Mouse (Mus musculus): Measurements from ENCODE around the gene Olfr1383.
"Not testable (repeated sequence)": the region's sequence is repeated elsewhere in the genome, so short reads cannot be mapped to it uniquely, and the experiment has no call there.

Olfr1383 gene

DNA sequence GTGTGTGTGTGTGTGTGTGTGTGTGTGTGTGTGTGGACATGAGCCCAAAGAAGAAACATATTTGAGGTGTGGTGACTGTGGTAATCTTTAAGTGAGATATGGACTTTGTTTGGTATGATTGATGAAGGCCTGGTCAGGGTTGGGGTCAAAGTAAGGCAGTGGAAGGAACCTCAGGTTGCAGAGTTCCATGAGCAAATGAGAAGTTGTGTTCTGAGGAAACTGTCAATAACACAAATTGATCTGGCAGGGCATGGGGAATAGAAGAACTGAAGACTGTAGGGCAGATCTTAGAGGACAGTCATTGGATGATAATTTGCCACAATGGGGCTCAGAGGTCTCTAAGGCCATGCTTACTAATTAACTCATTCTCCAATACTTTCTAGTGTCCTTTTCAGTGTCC lies at the start of gene Olfr1383:
Olfr1383 (plus strand) TSS at position 301 of the 400 bp plus-strand sequence.
- no peak for DNase-seq (ENCODE audit: low spot score)

DNA sequence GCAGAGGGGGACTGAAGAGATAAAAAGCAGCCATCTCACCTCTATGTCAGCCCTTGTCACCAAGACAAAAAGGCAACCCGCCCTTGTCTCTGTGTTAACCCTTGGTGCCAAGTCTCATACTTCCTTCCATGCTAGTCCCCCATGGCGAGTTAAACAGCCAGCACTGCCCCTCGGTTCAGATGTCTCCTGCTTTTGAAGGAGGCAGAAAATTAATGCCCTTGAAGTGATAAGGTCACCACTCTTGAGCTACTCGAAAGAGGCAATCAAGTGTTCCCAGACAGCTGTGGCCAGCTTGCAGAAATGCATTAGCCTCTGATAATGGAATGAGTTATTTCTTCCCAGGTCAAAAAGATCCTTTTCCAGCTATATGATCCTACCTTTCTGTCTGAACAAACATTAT lies 33.5 kb upstream of the Olfr1383 start:
- DNase-seq (ENCODE audit: low spot score) = no peak

- not testable (repeated sequence) for DNase-seq (ENCODE audit: low spot score)
Observed at GRCm38 (mm10) chr11:49488770-49489169, 30.7 kb upstream of the Olfr1383 start, which contains the start of gene Olfr1385. TSS of gene Olfr1385 (plus strand) at chr11:49489070.

DNA sequence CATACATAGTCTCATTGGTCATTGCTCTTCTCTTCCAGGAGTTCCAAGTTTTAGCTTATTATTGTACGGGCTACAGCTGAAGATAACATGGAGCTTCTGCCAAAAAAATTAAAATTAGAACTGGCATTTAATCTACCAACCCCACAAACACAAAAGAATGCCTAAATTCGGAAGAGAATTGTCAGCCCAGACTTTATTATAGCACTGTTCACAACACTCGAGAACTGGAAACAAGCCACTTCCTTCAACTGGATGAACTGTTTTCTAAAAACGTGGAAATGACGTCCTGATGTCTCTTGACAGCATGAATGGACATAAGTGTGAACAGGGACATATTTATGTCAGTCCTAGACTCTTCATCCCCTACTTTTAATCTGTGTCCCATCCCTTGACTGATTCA lies 1.4 kb upstream of the Olfr1383 start:
- no peak for DNase-seq (ENCODE audit: low spot score)

GRCm38 (mm10) chr11:49527947-49528346 lies 8.5 kb downstream of the Olfr1383 start, which contains the start of gene Olfr1382:
TSS of gene Olfr1382 (plus strand) at chr11:49528247.
- no peak for DNase-seq (ENCODE audit: low spot score)

- DNase-seq (ENCODE audit: low spot score) = no peak
Observed at GRCm38 (mm10) chr11:49532761-49533160, 13.3 kb downstream of the Olfr1383 start.

GRCm38 (mm10) chr11:49536631-49537030 lies 17.2 kb downstream of the Olfr1383 start:
- DNase-seq (ENCODE audit: low spot score) = not testable (repeated sequence)

DNA sequence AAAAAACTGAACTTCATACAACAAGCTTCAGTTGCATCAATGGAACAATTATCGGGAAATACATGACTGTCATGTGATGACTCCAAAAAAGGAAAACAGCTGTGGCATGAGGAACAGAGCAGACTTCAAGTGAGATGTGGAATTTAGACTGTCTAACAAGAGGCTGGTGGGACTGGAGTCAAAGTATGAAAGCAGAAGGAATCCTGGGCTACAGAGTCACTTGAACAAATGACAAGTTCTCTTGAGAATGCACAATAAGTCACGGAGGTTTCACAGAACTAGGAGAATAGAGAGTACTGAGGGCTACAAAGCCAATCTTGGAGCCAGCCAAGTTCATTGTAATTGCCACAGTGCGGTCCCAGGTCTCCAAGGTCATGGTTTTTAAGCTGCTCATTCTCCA lies 23.7 kb downstream of the Olfr1383 start, which contains the start of gene Olfr1381:
Olfr1381 (plus strand) TSS at position 301 of the 400 bp plus-strand sequence.
- DNase-seq (ENCODE audit: low spot score) = not testable (repeated sequence)

DNA sequence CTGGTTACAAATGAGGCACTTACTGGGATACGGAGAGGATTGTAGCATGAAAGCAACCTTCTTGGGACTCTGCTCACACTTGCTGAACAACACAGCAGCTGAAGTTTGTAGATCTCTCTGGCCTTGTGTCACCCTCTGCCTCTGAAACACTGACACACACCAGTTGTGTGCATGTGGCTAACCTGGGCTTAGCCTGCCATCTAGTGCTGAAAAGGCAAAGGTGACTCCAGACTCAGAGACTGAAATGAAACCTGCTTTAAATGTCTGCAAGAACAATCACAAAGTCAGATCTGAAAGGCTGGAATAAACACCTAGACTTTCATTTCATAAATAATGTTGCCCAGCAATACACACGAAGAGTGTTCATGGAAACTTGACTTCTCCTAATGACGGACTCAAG lies 34.6 kb downstream of the Olfr1383 start:
- DNase-seq (ENCODE audit: low spot score) = not testable (repeated sequence)

DNA sequence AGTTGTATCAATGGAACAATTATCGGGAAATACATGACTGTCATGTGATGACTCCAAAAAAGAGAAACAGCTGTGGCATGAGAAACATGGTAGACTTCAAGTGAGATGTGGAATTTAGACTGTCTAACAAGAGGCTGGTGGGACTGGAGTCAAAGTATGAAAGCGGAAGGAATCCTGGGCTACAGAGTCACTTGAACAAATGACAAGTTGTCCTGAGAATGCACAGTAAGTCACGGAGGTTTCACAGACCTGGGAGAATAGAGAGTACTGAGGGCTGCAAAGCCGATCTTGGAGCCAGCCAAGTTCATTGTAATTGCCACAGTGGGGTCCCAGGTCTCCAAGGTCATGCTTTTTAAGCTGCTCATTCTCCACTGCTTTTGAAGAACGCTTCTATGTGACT lies 37.1 kb downstream of the Olfr1383 start, which contains the start of gene Olfr1380:
Olfr1380 (plus strand) TSS at position 301 of the 400 bp plus-strand sequence.
- not testable (repeated sequence) for DNase-seq (ENCODE audit: low spot score)

DNA sequence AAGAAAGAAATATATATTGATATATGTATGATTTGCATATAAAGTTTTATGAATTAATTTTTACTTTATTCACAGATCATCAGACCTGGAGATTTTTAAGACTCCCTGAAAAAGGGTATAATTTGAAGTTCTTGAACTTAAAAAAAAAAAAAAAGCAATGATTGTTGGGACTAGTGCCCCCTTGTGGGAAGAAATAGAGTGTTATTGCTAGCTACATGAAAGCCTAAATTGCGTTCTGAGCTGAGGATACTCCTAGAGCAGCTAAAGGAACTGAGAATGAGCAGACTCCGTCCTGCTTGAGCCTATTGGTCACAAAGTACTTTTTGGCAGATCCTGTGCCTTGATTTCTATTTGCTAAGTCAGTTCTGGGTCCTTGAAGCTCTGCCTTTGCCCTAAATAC lies 55.6 kb downstream of the Olfr1383 start:
- DNase-seq (ENCODE audit: low spot score) = not testable (repeated sequence)
